Mouse (Mus musculus): ENCODE measurements around the gene Igf2bp3.
A peak's percentile ranks its signal among the peaks of the same experiment; 100 is the strongest.
"Not testable (repeated sequence)": the region's sequence is repeated elsewhere in the genome, so short reads cannot be mapped to it uniquely, and the experiment has no call there.

The Igf2bp3 gene

GRCm38 (mm10) chr6:49214928-49215747 lies at the start of gene Igf2bp3:
Gene Igf2bp3 (minus strand): TSS chr6:49214957.
- peak; percentile 89 for DNase-seq (ENCODE audit: low read depth, low spot score)

- DNase-seq (ENCODE audit: low read depth, low spot score), result not testable (repeated sequence)
Observed at GRCm38 (mm10) chr6:49264446-49264845, 49.7 kb upstream of the Igf2bp3 start.

- DNase-seq (ENCODE audit: low read depth, low spot score), result peak; percentile 92
Observed at GRCm38 (mm10) chr6:49263847-49264243, 49.1 kb upstream of the Igf2bp3 start, which contains the start of gene Tra2a. Gene Tra2a (minus strand): TSS chr6:49264033.

- DNase-seq (ENCODE audit: low read depth, low spot score), result no peak
Observed at GRCm38 (mm10) chr6:49263081-49263846, 48.5 kb upstream of the Igf2bp3 start.

GRCm38 (mm10) chr6:49262421-49262820 lies 47.7 kb upstream of the Igf2bp3 start:
- DNase-seq (ENCODE audit: low read depth, low spot score), result no peak

- DNase-seq (ENCODE audit: low read depth, low spot score), result no peak
Observed at GRCm38 (mm10) chr6:49259711-49260110, 45.0 kb upstream of the Igf2bp3 start.

- DNase-seq (ENCODE audit: low read depth, low spot score), result no peak
Observed at GRCm38 (mm10) chr6:49257880-49258279, 43.1 kb upstream of the Igf2bp3 start.

- no peak for DNase-seq (ENCODE audit: low read depth, low spot score)
Observed at GRCm38 (mm10) chr6:49252207-49252606, 37.5 kb upstream of the Igf2bp3 start.

- no peak for DNase-seq (ENCODE audit: low read depth, low spot score)
Observed at GRCm38 (mm10) chr6:49251199-49251598, 36.4 kb upstream of the Igf2bp3 start.

- DNase-seq (ENCODE audit: low read depth, low spot score), result no peak
Observed at GRCm38 (mm10) chr6:49247246-49247645, 32.5 kb upstream of the Igf2bp3 start.

GRCm38 (mm10) chr6:49242331-49242730 lies 27.6 kb upstream of the Igf2bp3 start:
- no peak for DNase-seq (ENCODE audit: low read depth, low spot score)

GRCm38 (mm10) chr6:49241562-49241961 lies 26.8 kb upstream of the Igf2bp3 start:
- no peak for DNase-seq (ENCODE audit: low read depth, low spot score)

- DNase-seq (ENCODE audit: low read depth, low spot score), result peak; percentile 99
Observed at GRCm38 (mm10) chr6:49236331-49236730, 21.6 kb upstream of the Igf2bp3 start.

GRCm38 (mm10) chr6:49233356-49233755 lies 18.6 kb upstream of the Igf2bp3 start:
- no peak for DNase-seq (ENCODE audit: low read depth, low spot score)

- DNase-seq (ENCODE audit: low read depth, low spot score), result no peak
Observed at GRCm38 (mm10) chr6:49228126-49228679, 13.4 kb upstream of the Igf2bp3 start.

GRCm38 (mm10) chr6:49227184-49227735 lies 12.5 kb upstream of the Igf2bp3 start:
- DNase-seq (ENCODE audit: low read depth, low spot score), result no peak

GRCm38 (mm10) chr6:49225728-49226123 lies 11.0 kb upstream of the Igf2bp3 start:
- DNase-seq (ENCODE audit: low read depth, low spot score), result no peak

GRCm38 (mm10) chr6:49224923-49225727 lies 10.4 kb upstream of the Igf2bp3 start:
- DNase-seq (ENCODE audit: low read depth, low spot score), result no peak

- DNase-seq (ENCODE audit: low read depth, low spot score), result no peak
Observed at GRCm38 (mm10) chr6:49221906-49222305, 7.1 kb upstream of the Igf2bp3 start.

- no peak for DNase-seq (ENCODE audit: low read depth, low spot score)
Observed at GRCm38 (mm10) chr6:49219920-49220604, 5.3 kb upstream of the Igf2bp3 start.
